Mouse (Mus musculus) erythroblast, adult 5-6 weeks (primary cell): ENCODE results near the gene Abhd12. TPM values are rescaled to one million over a fixed set of nuclear protein-coding genes. Genes with fewer than 3 reads are reported as not detected.
"Not testable (repeated sequence)": the region's sequence is repeated elsewhere in the genome, so short reads cannot be mapped to it uniquely, and the experiment has no call there.

ENCODE experiments used
- ATAC-seq: replicated peaks from 2 replicates; pipeline ENCODE4 v1.8.0; 2016; ENCODE audit warnings: moderate number of reproducible peaks, mild to moderate bottlenecking, moderate TSS enrichment, inconsistent platforms; ENCODE audit not compliant: poor library complexity, low FRiP score, severe bottlenecking
- total RNA-seq, 2 experiments: library from RNA; stranded (forward) in 1 of 2; stranded (reverse) in 1 of 2; fragments of 150-400 nt in 1 of 2; fragments of 200-764, 138-1000 nt in 1 of 2; gene quantifications; 2 replicates each; pipeline versions ENCODE4 v1.2.3 to v1.2.4; 2015 to 2017; ENCODE audit warnings: low replicate concordance in 2 of 2

Gene Abhd12
- total RNA-seq (2015; ENCODE audit: low replicate concordance) (14.6 and 26.1 TPM in 2 replicates), total RNA-seq (2017; ENCODE audit: low replicate concordance) (13.4 and 42.8 TPM in 2 replicates)

GRCm38 (mm10) chr2:150904272-150904935, at the start of gene Abhd12:
Abhd12 (minus strand) TSS chr2:150904741.
- ATAC-seq = peak; percentile 96

- no peak for ATAC-seq
These were observed 46.7 kb upstream of the Abhd12 start for GRCm38 (mm10) chr2:150951201-150951600.

GRCm38 (mm10) chr2:150950056-150950455, 45.5 kb upstream of the Abhd12 start:
- ATAC-seq = 0 out of 2 replicates have a peak, but pooled peaks have one; percentile 12

- no peak for ATAC-seq
These were observed 45.1 kb upstream of the Abhd12 start for GRCm38 (mm10) chr2:150949652-150950051.

- no peak for ATAC-seq
These were observed 44.2 kb upstream of the Abhd12 start for GRCm38 (mm10) chr2:150948786-150949185.

- ATAC-seq = not testable (repeated sequence)
These were observed 43.5 kb upstream of the Abhd12 start for GRCm38 (mm10) chr2:150947880-150948611.

GRCm38 (mm10) chr2:150947341-150947740, 42.8 kb upstream of the Abhd12 start:
- ATAC-seq = not testable (repeated sequence)

GRCm38 (mm10) chr2:150944017-150944416, 39.5 kb upstream of the Abhd12 start:
- ATAC-seq = no peak

- ATAC-seq = no peak
These were observed 30.1 kb upstream of the Abhd12 start for GRCm38 (mm10) chr2:150934659-150935058.

GRCm38 (mm10) chr2:150933482-150933881, 28.9 kb upstream of the Abhd12 start:
- no peak for ATAC-seq

- no peak for ATAC-seq
These were observed 26.3 kb upstream of the Abhd12 start for GRCm38 (mm10) chr2:150930806-150931205.

- ATAC-seq = no peak
These were observed 24.6 kb upstream of the Abhd12 start for GRCm38 (mm10) chr2:150929156-150929555.

GRCm38 (mm10) chr2:150927038-150927720, 22.6 kb upstream of the Abhd12 start:
- no peak for ATAC-seq

- no peak for ATAC-seq
These were observed 19.0 kb upstream of the Abhd12 start for GRCm38 (mm10) chr2:150923505-150923904.

- ATAC-seq = no peak
These were observed 18.5 kb upstream of the Abhd12 start for GRCm38 (mm10) chr2:150923026-150923425.

GRCm38 (mm10) chr2:150922165-150922564, 17.6 kb upstream of the Abhd12 start:
- no peak for ATAC-seq

- ATAC-seq = no peak
These were observed 17.2 kb upstream of the Abhd12 start for GRCm38 (mm10) chr2:150921697-150922096.

- ATAC-seq = no peak
These were observed 16.0 kb upstream of the Abhd12 start for GRCm38 (mm10) chr2:150920543-150920942.

- ATAC-seq = no peak
These were observed 14.2 kb upstream of the Abhd12 start for GRCm38 (mm10) chr2:150918720-150919119.

- ATAC-seq = no peak
These were observed 11.2 kb upstream of the Abhd12 start for GRCm38 (mm10) chr2:150915786-150916185.
